Mouse (Mus musculus) midbrain, embryonic 16.5 days (tissue): Measurements from ENCODE around the gene Fam178b. TPM values are rescaled to one million over a fixed set of nuclear protein-coding genes. Genes with fewer than 3 reads are reported as not detected.
"Not testable (repeated sequence)": the region's sequence is repeated elsewhere in the genome, so short reads cannot be mapped to it uniquely, and the experiment has no call there.

Experiments used
- ATAC-seq: fragments of 200-750 bp; cut with Nextera tagmentation; 2 replicates; pipeline ENCODE4 v1.8.0; 2017; ENCODE audit warnings: moderate TSS enrichment
- H3K27ac ChIP-seq: fragments of 300-500 bp; sonication (generic); 2 replicates; pipeline ENCODE4 v1.5.1; 2014; ENCODE audit warnings: mild to moderate bottlenecking, low read length, mixed read lengths
- H3K27me3 ChIP-seq: fragments of 300-500 bp; sonication (generic); 2 replicates; pipeline ENCODE4 v1.6.1; 2014; ENCODE audit warnings: low read depth, low read length, mixed read lengths; ENCODE audit not compliant: control insufficient read depth, insufficient read depth
- H3K36me3 ChIP-seq: fragments of 300-500 bp; sonication (generic); 2 replicates; pipeline ENCODE4 v1.6.1; 2014; ENCODE audit warnings: mild to moderate bottlenecking, low read length, moderate library complexity, mixed read lengths; ENCODE audit not compliant: control insufficient read depth, insufficient read depth
- H3K4me1 ChIP-seq: fragments of 300-500 bp; sonication (generic); 2 replicates; pipeline ENCODE4 v1.6.1; 2014; ENCODE audit warnings: mild to moderate bottlenecking, low read length, mixed read lengths; ENCODE audit not compliant: control insufficient read depth, insufficient read depth
- H3K4me2 ChIP-seq: fragments of 300-500 bp; sonication (generic); 2 replicates; pipeline ENCODE4 v1.6.1; 2014; ENCODE audit warnings: mild to moderate bottlenecking, low read length, mixed read lengths
- H3K4me3 ChIP-seq: fragments of 300-500 bp; sonication (generic); 2 replicates; pipeline ENCODE4 v1.5.1; 2014; ENCODE audit warnings: low read depth, mild to moderate bottlenecking, low read length, moderate library complexity, mixed read lengths
- H3K9ac ChIP-seq: fragments of 300-500 bp; sonication (generic); 2 replicates; pipeline ENCODE4 v1.6.1; 2014; ENCODE audit warnings: low read depth, low read length, mixed read lengths
- H3K9me3 ChIP-seq: fragments of 300-500 bp; sonication (generic); replicated peaks from 2 replicates; pipeline ENCODE4 v1.6.1; 2014; ENCODE audit warnings: mild to moderate bottlenecking, low read length, mixed read lengths; ENCODE audit not compliant: control insufficient read depth, poor library complexity, severe bottlenecking
- WGBS: fragments of 180-500 bp; shearing (Covaris S2); extraction: QIAGEN DNeasy Blood & Tissue Kit; methylation state at CpG from one replicate; pipeline ENCODE4 v1.1.7; 2014; 5-methylcytosine and 5-hydroxymethylcytosine counted together
- polyA plus RNA-seq: library from polyadenylated mRNA; unstranded; fragments of >200 nt; fragmentation: Nextera tagmentation; extraction: Ambion mirVana; gene quantifications from 2 replicates; pipeline ENCODE4 v1.2.1, GENCODE M21; 2015

Gene Fam178b
- polyA plus RNA-seq, 1 experiment from 2014 or later: 0.33 TPM

DNA sequence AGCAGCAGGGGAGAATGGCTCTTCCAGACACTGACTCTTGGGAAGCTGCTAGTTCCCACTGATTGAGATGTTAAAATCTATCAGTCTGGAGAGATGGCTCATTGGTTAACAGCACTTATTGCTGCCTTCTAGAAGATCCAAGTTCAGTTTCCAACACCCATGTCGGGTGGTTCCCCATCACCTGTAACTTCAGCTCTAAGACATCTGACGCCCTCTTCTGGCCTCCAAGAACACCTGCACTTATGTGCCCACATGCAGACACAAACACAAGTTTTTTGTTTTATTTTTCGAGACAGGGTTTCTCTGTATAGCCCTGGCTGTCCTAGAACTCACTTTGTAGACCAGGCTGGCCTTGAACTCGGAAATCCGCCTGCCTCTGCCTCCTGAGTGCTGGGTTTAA lies 67.0 kb downstream of the Fam178b start:
- WGBS: 85% methylated on average over 5 of the region's 5 CpGs
- H3K4me1 ChIP-seq, H3K9ac ChIP-seq, H3K9me3 ChIP-seq, H3K36me3 ChIP-seq, H3K27ac ChIP-seq, H3K27me3 ChIP-seq, H3K4me3 ChIP-seq, ATAC-seq, H3K4me2 ChIP-seq: not testable (repeated sequence)

DNA sequence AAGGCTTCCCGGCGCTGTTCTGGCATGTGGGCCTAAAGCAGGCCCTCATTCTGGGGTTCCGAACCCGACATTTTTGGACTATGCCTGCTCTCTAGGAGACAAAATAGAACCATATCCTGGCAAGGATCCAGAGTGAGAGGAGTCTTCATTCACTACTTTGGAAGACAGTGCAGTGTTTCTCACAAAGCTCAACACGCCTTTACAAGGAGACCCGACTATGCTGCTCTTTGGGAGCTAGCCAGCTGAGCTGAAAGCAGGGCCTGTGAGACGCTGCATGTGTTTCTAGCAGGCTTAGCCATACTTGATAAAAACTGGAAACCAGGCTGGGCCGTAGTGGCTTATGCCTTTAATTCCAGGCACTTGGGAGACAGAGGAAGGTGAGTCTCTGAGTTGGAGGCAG lies 67.8 kb downstream of the Fam178b start:
- ATAC-seq: no peak
- Histone ChIP-seq H3K27ac (no peak overlapping the region), H3K9ac (no peak overlapping the region), H3K9me3 (no peaks in the 10 kb centered on the region), H3K4me1 (peaks cover 6% of the 10 kb centered on the region; the same call in 1 of the 2 replicates), H3K4me3 (no peak overlapping the region), H3K27me3 (no peaks in the 10 kb centered on the region), H3K4me2 (no peak overlapping the region), H3K36me3 (no peaks in the 10 kb centered on the region)
- 77% methylated on average over 8 of the region's 8 CpGs for WGBS

DNA sequence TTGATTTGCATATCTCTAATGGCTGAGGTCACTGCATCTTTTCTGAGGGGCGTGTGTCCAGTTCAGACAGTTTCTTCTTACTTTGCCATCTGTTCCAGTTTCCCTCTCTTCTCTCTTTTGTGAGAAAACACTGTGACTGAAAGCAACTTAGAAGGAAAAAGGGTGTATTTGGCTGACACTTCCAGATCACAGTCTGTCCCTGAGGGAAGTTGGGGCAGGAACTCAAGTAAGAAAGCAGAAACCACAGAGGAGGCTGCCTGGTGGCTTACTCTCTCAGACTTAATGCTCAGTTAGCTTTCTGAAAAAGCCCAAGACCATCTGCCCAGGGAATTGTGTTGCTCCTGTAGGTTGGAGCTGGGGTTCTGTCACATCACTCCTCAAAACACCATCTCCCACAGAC lies 68.4 kb downstream of the Fam178b start:
- WGBS: 71% methylated on average over 1 of the region's 1 CpGs
- ATAC-seq: no peak
- H3K9ac ChIP-seq: no peak overlapping the region
- H3K27ac ChIP-seq: no peak overlapping the region
- H3K4me3 ChIP-seq: no peak overlapping the region
- no peaks in the 10 kb centered on the region for H3K36me3 ChIP-seq
- H3K9me3 ChIP-seq: no peaks in the 10 kb centered on the region
- peaks cover 6% of the 10 kb centered on the region; the same call in 1 of the 2 replicates for H3K4me1 ChIP-seq
- no peak overlapping the region for H3K4me2 ChIP-seq
- no peaks in the 10 kb centered on the region for H3K27me3 ChIP-seq

DNA sequence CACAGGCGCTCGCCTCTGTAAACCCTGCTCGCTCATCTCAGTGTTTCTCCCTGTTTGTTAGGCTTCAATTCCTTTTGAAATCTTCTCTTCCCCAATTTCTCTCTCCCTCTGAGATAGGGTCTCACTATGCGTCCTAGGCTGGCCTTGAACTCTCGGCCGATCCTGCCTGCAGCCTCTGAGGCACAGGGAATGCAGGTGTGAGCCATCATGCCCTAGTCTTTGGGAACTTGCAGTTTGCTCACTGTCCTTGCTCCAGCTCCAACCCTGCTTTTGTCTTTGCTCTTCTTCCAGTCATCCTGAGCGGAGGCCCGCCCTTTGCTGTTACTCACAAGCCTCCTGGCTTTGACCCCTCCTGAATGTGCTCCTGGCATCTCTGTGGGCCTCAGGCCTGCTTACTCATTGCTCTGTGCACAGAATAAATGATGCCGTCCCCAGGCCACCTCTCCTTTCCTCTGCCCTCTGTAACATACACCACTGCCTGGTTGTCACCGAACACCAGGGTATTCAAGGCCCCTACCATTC lies 69.5 kb downstream of the Fam178b start:
- Histone ChIP-seq H3K4me2 (no peak overlapping the region), H3K9me3 (no peaks in the 10 kb centered on the region), H3K4me3 (no peak overlapping the region), H3K9ac (no peak overlapping the region), H3K4me1 (peaks cover 6% of the 10 kb centered on the region; the same call in 1 of the 2 replicates), H3K27ac (no peak overlapping the region), H3K27me3 (no peaks in the 10 kb centered on the region), H3K36me3 (no peaks in the 10 kb centered on the region)
- ATAC-seq: no peak
- WGBS: 91% methylated on average over 10 of the region's 10 CpGs

DNA sequence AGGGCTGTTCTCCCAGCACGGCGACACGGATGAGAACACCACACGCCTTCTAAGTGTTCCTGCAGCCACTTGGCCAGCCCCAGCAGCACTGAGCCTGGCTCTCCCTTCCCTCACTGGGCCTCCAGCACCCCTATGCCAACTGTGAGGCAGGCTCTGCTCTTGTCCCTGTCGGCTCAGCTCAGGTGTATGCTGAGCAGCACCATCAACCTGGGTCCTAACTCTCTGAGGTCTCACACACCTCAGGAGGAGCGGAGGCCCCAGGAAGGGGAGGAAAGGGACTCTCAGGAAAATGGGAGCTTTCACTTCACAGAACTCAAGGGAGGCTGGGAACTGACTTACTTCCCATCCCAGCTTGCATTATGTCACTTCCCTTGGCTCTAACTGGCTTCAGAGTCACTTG lies 70.6 kb downstream of the Fam178b start:
- Histone ChIP-seq H3K27ac (no peak overlapping the region), H3K4me2 (no peak overlapping the region), H3K36me3 (no peaks in the 10 kb centered on the region), H3K4me1 (peaks cover 6% of the 10 kb centered on the region; the same call in 1 of the 2 replicates), H3K27me3 (no peaks in the 10 kb centered on the region), H3K4me3 (no peak overlapping the region), H3K9ac (no peak overlapping the region), H3K9me3 (no peaks in the 10 kb centered on the region)
- no peak for ATAC-seq
- 74% methylated on average over 6 of the region's 6 CpGs for WGBS

DNA sequence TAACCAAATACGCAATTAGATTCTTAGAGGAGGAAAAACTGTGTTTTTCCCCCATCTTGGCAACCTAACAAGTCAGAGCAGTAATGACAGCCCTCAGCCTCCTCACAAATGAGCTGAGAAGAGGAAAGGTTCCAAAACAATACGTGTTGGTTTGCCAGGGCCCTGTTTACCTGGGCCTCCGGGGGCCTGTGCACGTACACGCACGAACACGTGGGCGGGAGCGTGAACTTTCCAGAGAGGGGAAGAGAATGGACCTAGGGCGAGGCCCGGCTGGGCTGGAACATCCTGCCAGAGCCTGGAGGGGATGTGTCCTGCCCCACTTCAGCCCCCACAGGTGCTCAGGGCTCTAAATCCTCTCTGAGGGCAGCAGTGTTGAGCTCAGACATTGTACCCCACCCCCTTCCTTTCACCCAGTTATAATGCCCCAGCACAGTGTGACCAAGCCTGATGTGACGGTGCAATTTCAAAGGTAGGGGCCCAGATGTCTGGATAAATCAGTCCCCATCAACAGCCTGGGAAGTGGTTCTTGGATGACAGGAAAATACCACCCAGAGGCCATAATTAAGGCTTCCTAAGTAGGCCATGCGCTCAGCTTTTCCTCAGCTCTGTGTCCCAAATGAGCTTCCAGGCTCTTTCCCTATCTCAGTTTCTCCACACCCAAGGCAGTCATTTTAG lies 71.4 kb downstream of the Fam178b start:
- H3K4me2 ChIP-seq: no peak overlapping the region
- peak overlapping the region; percentile 25; the same call in 1 of the 2 replicates for H3K27ac ChIP-seq
- no peaks in the 10 kb centered on the region for H3K9me3 ChIP-seq
- peaks cover 6% of the 10 kb centered on the region; the same call in 1 of the 2 replicates for H3K4me1 ChIP-seq
- no peak overlapping the region for H3K9ac ChIP-seq
- WGBS: 63% methylated on average over 13 of the region's 13 CpGs
- H3K36me3 ChIP-seq: no peaks in the 10 kb centered on the region
- no peak for ATAC-seq
- no peak overlapping the region for H3K4me3 ChIP-seq
- no peaks in the 10 kb centered on the region for H3K27me3 ChIP-seq

DNA sequence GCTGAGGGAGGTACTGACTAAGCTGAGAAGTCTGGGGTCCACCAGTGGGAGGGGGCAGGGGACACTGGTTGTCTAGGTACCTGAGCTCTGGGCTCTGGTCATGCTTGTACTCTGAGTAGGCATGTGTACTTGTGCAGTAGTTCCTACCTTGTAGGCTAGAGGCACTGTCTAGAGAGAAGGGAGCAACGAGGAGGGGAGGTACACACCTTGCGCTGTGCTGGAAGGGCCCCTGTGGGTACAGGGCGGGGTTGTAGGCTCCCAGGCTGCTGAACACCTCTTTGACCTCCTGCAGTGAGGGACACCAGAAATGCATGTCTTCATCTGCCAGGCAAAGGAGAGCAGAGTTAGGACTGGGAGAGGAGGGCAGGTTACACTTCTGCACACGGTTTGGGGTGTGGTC lies 74.8 kb downstream of the Fam178b start:
- WGBS: 79% methylated on average over 4 of the region's 4 CpGs
- no peak overlapping the region for H3K27ac ChIP-seq
- ATAC-seq: no peak

DNA sequence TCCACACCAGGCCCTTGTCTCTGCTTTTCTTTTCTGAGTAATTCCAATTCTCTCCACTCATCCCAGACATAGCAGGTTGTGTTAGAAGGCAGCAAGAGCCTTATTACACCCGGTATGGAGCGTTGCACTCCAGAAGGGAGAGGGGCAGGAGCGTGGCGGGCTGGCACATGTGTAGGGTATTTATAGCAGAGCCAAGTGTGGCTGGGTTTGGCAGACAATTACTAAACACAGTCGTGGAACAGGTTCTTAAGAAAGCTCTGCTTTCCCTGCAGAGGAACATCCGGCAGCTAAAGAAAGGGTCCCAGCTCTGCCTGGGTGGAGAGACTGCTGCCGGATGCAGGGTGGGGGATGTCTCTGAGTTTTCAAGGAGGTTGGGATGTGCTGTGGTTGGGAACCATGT lies 76.0 kb downstream of the Fam178b start:
- no peak overlapping the region for H3K27ac ChIP-seq
- no peaks in the 10 kb centered on the region for H3K27me3 ChIP-seq
- H3K4me3 ChIP-seq: no peak overlapping the region
- H3K4me2 ChIP-seq: no peak overlapping the region
- no peak overlapping the region for H3K9ac ChIP-seq
- no peaks in the 10 kb centered on the region for H3K36me3 ChIP-seq
- peaks cover 5% of the 10 kb centered on the region; the same call in 1 of the 2 replicates for H3K4me1 ChIP-seq
- no peak for ATAC-seq
- no peaks in the 10 kb centered on the region for H3K9me3 ChIP-seq
- 59% methylated on average over 7 of the region's 7 CpGs for WGBS

More for the DNA sequence above, 74.8 kb downstream of the Fam178b start:
- peaks cover 6% of the 10 kb centered on the region; the same call in 1 of the 2 replicates for H3K4me1 ChIP-seq
- no peak overlapping the region for H3K4me2 ChIP-seq
- H3K9ac ChIP-seq: no peak overlapping the region
- no peaks in the 10 kb centered on the region for H3K27me3 ChIP-seq
- H3K9me3 ChIP-seq: no peaks in the 10 kb centered on the region
- no peaks in the 10 kb centered on the region for H3K36me3 ChIP-seq
- no peak overlapping the region for H3K4me3 ChIP-seq

DNA sequence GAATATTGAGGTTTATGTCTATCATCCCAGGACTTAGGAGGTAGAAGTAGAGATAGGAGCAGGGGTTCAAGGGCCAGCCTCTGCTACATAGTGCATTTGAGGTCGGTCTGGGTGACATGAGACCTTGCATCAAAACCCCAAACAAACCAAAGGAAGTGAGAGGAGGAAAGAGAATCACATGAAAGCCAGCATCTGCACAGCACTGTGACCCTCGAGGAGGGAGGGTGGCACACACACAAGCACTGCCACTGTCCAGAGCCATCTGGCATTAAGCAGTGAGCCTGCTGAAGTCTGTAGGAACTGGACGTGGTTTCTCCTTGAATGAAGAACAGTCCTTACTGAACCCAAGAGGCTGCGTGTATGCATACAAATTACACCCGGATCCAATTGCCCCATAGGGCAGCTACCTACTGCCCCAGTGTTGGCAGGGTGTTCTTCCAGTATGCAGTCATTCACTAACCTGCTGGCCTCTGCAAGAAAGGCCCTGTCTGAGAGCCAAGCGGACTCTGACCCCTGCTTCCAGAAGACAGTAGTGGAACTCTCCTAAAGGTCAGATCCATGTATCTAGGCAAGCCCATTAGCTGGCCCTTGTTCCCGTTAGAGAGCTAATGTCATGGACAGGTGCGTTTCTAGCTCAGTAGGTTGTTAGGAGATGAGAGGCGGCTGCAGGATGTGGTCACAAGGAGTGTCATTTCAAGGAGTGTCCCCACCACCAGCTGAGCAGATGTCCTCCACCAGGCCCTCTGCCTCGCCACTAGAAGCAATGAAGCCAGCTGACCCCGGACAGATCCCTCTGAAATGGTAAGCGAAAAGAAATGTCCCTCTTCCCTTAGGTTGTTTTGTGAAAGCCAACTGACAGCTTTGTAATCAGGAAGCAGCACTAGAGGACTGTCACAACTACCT lies 78.5 kb downstream of the Fam178b start:
- Histone ChIP-seq H3K4me1 (no peaks in the 10 kb centered on the region), H3K9ac (no peak overlapping the region), H3K4me2 (no peak overlapping the region), H3K27me3 (no peaks in the 10 kb centered on the region), H3K27ac (no peak overlapping the region), H3K9me3 (no peaks in the 10 kb centered on the region), H3K36me3 (no peaks in the 10 kb centered on the region), H3K4me3 (no peak overlapping the region)
- 87% methylated on average over 12 of the region's 12 CpGs for WGBS
- no peak for ATAC-seq
